Mouse (Mus musculus) ovary, postnatal 36 days (tissue): ENCODE measurements at regions not wholly inside any gene's neighbourhood (a gene's known extent, or its start where the extent isn't known, plus 50 kb on each side); places are given as distances from the start of the nearest gene placed in this dataset.
A peak's percentile ranks its signal among the peaks of the same experiment; 100 is the strongest.

Experiments used
- DNase-seq: peaks from one replicate; pipeline ENCODE4 v3.0.0; 2022; ENCODE audit warnings: low spot score, mixed read lengths

DNA sequence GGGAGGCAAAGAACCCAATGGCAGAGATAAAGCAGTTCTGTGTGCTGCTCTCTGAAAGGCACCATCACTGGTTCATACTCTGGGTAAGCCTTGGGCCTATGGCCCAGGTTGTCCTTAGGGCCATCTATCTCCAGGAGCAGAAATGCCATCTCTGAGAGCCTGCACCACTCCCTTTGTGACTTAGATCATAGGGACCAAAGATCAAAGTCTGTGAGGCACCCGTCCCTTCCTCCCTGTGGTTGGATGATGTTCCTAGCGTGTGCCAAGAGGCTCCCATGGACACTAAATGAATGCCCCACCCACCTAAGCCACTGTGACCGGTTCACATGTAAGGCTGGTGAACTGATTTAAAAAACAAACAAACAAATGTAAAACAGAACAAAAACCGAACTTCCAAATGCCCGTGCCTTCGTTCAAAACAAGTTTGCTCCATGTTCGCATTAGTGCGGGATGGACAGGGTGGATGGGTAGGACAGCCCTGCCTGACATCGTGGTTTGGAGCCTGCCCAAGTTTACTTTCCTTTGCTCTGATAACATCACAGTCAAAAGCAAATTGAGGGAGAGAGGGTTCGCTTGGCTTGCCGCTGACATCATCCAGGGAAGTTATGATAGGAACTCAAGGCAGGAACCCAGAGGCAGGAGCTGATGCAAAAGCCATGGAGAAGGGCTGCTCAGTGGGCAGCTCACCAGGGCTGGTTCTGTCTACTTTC is 418.6 kb downstream of the Med13l start:
- DNase-seq = no peak

DNA sequence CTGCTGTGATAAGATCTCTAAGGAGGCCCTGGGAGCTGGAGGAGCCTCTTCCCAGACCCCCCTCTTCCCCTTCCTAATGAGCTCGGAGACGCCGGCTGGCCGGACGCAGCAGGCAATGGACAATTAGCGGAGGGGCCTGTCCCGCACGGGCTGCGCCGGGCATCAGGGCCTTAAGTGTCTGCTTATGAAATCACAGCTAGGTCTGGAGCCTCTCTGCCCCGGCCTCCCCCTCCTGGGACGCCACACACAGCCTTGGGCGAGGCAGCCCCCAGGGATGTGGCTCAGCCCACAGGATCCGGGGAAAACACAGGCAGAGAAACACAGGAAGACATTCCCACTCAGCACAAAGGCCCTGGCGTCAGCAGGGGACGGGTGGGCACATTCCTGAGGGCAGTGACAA is 420.6 kb downstream of the Med13l start:
- DNase-seq = peak; percentile 23

DNA sequence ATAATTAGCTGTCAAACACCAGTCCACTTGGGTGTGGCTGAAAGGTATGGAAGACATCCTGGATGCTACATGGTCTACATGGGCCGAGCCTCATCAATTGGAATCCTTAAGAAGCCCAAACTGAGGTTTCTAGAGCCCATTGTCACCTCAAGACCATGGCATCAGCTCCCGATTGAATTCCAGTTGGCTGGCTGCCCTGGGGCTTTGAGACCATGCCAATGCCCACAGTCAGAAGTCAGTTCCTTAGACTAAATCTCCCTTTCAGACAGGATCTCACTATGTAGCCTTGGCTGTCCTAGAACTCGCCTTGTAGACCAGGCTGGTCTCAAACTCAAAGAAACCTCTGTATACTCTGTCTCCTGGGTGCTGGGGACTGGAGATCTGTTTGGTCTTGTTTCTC is 423.8 kb downstream of the Med13l start:
- DNase-seq = no peak

DNA sequence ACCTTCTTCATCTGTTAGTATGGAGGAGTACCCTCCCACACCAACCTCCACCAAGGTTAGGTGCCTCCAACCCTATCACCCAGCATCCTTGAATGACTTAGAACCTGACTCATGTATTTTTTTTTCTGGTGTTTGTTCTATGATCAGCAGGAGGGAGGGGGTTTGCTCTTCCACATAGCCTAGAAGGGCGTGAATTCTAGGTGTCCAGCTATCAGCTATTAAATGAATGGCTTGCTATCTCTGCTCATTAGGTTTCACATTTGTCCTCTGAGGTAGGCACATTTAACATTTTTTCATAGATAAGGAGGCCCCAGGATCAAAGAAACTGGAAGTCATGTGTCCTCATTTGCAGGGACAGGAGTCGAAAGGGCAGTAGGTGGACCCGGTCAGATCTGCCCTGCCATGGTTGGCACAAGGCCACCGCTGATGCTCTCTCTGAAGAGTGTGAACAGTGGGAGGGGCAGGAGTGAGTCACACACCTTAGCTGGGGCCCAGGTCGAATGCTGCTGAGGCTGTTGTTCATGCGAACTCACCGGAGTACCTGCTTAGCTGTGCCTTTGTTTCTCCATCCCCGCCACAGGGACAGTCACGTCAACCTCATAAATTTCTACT is 424.4 kb downstream of the Med13l start:
- no peak for DNase-seq

- no peak for DNase-seq
These were observed 427.0 kb downstream of the Med13l start for GRCm38 (mm10) chr5:118987376-118988000.

GRCm38 (mm10) chr5:118999124-118999523 is 438.6 kb downstream of the Med13l start:
- no peak for DNase-seq

- DNase-seq = no peak
These were observed 445.5 kb downstream of the Med13l start for GRCm38 (mm10) chr5:119005825-119006471.

DNA sequence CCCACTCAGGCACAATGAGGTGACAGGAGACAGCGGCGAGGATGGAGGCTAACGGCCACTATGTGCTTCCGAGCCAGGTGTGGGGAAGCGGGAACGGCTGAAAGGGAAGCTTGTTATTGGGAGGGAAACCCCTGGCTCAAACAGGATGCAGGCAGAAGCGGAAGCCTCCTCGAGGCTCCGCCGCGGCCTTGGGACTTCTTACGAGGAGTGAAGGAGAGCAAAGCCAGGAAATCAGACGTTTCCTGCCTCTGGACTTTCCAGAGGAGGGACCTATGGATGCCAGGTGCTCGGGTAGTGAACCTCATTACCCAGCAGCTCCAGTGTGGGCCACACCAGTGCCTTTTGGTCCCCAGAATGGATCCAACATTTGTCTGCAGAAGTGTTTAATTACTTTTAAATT is 449.6 kb downstream of the Med13l start:
- DNase-seq = no peak

GRCm38 (mm10) chr5:119015181-119015580 is 454.7 kb downstream of the Med13l start:
- no peak for DNase-seq

DNA sequence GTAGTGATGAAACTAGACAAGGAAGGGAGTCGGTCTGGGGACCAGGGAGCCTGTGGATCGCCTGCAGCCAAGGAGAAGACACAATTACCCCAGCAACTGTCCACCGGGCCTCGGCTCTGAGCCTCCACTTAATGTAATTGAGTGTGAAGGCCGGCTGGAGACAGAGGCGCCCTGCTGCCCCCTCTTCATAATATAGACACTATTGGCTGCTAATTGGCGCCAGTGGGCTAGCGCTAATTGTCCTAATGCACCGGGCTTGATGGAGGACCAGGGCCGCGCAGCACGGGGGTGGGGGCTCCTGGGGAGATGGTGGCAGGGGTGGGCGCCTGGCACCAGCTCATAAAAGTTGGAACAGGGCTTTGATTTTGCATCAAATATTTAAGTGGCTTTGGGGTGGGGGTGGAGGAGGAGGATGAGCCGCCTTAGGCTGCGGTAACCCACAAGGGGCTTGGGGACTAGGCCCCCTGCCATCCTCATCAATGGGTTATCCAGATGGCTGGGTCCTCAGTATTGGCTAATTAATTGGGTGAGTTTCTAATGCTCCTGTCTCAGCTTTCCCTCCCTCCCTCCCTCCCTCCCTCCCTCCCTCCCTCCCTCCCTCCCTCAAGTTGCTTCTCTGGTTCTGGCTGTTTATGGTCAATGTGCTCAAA is 455.3 kb downstream of the Med13l start:
- no peak for DNase-seq

GRCm38 (mm10) chr5:119016420-119016819 is 455.9 kb downstream of the Med13l start:
- no peak for DNase-seq

DNA sequence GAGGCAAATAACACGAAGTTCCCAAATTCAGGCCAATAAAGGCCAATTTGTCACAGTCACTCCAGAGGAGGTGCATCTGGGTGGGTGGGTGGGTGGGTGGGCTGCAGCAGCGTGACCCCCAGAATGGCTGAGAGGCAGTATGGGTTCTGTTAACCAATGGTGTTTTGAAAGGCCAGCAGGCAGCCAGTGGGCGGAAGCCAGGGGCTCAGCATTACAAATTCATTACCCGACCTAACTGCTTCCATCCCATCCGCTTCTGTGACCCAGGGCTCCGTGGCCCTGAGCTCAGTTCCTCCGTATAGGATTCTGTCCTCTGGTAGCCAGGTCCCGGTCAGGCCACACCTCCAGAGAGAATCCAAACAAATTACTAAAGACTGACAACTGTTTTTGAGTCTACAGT is 463.5 kb downstream of the Med13l start:
- DNase-seq = no peak

DNA sequence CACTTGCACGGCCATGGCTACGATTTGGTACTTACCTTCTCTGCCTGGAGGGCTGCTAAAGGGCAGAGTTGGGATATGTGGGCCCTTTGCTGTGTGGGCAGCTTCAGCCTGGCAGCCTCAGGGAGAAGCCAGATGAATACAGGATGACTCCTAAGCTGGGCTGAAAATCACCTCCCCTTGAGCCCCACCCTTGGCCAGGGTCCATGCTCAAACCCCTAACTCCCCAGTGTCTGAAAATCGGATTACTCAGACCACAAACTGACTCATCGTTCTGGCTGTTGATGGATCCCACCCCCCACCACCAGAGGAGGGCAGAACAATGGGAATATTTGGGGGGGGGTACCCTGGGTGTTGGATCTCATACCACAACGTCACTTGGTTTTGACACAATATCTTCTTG is 471.6 kb downstream of the Med13l start:
- DNase-seq = no peak

DNA sequence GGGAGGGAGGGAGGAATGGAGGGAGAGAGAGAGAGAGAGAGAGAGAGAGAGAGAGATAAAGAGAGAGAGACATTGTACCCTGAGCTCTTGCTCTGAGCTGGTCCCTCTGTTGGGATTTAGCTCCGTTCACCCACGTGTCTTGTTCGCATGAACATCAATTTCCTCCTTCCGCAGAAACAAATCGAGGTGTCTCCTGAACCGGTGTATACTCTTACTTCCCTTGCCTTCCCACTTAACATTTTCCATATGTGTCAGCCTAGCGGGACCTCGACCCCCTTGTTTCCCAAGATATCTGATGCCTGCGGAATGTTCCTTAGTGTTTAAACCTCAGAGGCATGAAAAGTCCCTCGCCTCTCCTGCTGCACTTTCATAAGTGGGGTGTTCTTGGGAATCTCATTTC is 484.1 kb downstream of the Med13l start:
- no peak for DNase-seq

DNA sequence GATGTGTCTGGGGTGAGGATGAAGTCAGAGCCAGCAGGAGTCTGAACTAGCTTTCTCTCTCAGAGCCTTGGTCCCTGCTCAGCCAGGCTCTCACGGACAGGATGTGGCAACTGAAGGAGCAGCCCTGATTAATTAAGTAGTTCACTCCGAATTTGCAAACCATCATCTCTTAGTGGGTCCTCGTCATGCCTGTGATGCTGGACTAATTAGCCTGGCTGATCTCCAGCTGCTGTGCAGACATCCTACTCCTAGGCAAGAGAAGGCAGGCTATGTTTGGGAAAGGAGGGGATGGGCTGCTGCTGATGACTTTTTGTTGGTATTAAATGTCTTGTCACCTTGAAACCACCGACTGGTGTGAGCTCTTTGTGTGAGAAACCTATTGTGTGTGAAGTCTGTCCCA is 487.1 kb downstream of the Med13l start:
- DNase-seq = no peak

DNA sequence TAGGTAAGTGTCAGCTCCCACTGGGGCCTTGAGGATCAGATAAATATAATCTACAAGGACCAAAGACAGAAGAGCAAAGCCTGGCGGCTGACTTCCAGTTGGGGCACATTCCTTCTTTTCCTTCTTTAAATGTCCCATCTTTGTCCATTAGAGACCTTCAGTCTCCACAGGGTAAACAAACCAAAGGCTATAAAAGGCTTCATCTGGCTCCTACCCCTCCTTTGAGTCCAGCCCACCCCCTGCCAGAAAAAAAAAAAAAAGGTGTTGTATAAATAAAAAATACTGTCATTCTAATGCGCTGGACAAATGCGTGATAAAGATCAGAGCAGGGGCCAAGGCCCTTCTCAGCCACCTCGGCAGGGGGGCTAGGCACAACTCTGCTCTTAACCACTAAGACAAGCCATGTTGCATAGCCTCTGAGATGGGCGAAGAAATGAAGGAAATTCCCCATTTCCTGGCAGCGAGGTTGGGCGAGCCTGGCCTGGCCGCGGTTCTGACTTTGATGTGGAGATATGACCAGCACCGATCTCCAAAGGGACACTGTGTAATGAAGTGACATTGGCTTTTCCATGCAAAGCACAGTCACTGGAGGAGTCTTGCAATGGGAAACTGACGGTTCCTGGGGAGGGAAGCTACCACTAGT is 492.0 kb downstream of the Med13l start:
- DNase-seq = no peak

- DNase-seq = no peak
These were observed 493.3 kb downstream of the Med13l start for GRCm38 (mm10) chr5:119053738-119054137.

- no peak for DNase-seq
These were observed 493.9 kb downstream of the Med13l start for GRCm38 (mm10) chr5:119054393-119054792.

DNA sequence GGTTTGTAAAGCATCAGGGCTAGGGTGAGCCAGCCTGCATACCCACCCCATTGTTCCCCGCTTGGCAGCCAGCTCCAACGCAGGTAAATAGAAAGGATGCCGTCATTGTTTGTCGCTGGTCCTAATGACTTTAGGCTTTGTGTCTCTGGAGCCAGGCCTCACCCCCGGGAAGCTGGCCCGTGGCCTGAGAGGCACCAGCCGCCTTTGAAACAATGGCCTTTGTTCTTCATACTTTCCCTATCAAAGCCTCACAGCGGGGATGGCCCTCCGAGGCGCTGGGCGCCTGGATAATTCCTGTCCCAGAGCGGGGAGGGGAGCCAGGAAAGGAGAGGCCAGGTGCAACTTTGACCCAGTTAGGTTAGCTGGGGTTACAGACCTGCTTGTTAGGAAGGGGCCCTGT is 495.0 kb downstream of the Med13l start:
- peak; percentile 25 for DNase-seq

- DNase-seq = no peak
These were observed 497.3 kb downstream of the Med13l start for GRCm38 (mm10) chr5:119057813-119058212.

DNA sequence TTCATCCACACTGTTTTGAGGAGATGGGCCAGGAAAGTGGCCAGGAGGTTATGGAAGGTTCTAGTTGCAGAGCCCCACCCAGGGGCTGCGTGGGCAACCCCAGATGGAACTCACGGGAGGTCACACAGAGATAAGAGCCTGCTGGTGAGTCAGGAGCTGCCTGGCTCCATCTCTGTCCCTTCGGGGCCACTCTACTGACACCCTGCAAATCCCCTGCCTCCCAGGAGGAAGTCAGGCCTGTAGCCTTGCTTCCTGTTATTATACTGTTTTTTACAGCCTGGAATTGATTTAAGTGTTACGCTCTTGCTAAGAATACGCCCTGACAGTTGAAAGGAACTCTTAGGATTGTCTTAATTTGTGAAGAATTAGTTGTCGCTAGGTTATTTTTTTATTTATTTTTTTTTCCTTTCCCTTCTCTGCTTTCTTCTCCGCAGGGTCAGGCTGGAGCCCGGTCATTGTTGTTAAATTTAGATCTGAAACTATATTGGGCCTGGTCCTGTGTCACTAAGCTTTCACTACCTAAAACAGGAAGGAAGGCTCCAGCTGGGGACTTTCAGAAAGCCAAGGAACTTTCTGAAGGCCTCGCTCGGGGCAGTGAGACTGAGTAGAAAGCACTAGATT is 497.9 kb downstream of the Med13l start:
- no peak for DNase-seq

DNA sequence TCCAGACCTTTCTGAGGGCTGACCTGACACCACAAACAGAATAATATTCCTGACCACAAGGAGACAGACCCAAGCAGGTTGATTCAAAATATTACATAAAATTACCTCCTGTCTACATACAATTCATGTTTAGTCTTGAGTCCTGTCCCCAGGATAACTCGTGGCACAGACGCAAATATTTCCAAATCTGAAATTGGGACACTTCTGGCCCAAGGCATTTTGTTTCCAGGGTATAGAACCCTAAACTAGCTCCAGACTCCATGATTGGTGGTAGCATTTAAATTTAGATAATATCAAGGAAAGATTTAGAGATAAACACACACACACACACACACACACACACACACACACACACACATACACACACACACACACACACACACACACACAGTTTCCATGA is 498.7 kb downstream of the Med13l start:
- no peak for DNase-seq
